Comparison of ENCODE assay signal across 21 mouse cellular contexts in genomic region chr10:69577729-69578061, GRCm38 (mm10).
DNase-seq lines count a peak whose midpoint lies in the region; TF ChIP-seq lines count a peak whose summit lies in the region.
"Had no signal": no experiment of that assay in that cellular context is flagged by ENCODE, and none has a peak within 500 bp of the region (broad histone marks: within the 10 kb centered on the region; RNA-seq: fewer than 3 reads in every experiment).

No protein-coding gene starts in this region.

- no peaks in the 10 kb centered on the region for H3K27me3 ChIP-seq in C2C12 (ENCODE audit: control insufficient read depth, insufficient read depth, insufficient read length)
- H3K27me3 ChIP-seq: hindbrain, embryonic 15.5 days; Patski had no signal

- no peaks in the 10 kb centered on the region for H3K36me3 ChIP-seq in C2C12 (ENCODE audit: control insufficient read depth, insufficient read depth)
- H3K36me3 ChIP-seq: embryonic facial prominence, embryonic 12.5 days; embryonic facial prominence, embryonic 15.5 days; heart, embryonic 13.5 days; hindbrain, embryonic 12.5 days; hindbrain, embryonic 15.5 days had no signal

- H3K27ac ChIP-seq in layer of hippocampus, adult 2 months: peak overlapping the region; percentile 78
- H3K27ac ChIP-seq: embryonic facial prominence, embryonic 12.5 days; embryonic facial prominence, embryonic 15.5 days; heart, embryonic 13.5 days; hindbrain, embryonic 12.5 days had no signal

- DNase-seq in layer of hippocampus, adult 2 months (ENCODE audit: low spot score in 2 of 2): no peak
- DNase-seq in layer of hippocampus, adult 9-11 months: no peak
- DNase-seq in NIH3T3 (ENCODE audit: low read depth): peak; percentile 57
- no peak for DNase-seq in frontal cortex, postnatal 25 days (ENCODE audit: low spot score in 2 of 2)
- no peak for DNase-seq in thymus, postnatal 10 days (ENCODE audit: low spot score in 2 of 2)
- DNase-seq: adrenal gland, postnatal 10 days; adrenal gland, postnatal 36 days; cerebellum, adult 11 months; cerebellum, adult 2 months; cerebellum, adult 9-11 months; cerebellum, postnatal 25 days; forebrain, postnatal 0 days; gastrocnemius, postnatal 25 days; heart, postnatal 14 days had no signal

- TF ChIP-seq CTCF in layer of hippocampus, adult 2 months (conservative IDR thresholded peaks at IDR 0.05): no peak
- no peak for TF ChIP-seq CTCF in C2C12 (IDR thresholded peaks at IDR 0.05; ENCODE audit: control insufficient read depth, insufficient read depth, insufficient read length)

- H3K79me2 ChIP-seq in C2C12 (ENCODE audit: control insufficient read depth, insufficient read depth): no peaks in the 10 kb centered on the region

- no peak overlapping the region for H3K4me3 ChIP-seq in layer of hippocampus, adult 2 months
- no peak overlapping the region for H3K4me3 ChIP-seq in C2C12 (ENCODE audit: insufficient read depth, poor library complexity, severe bottlenecking)
- H3K4me3 ChIP-seq: embryonic facial prominence, embryonic 12.5 days; embryonic facial prominence, embryonic 15.5 days; heart, embryonic 13.5 days; hindbrain, embryonic 12.5 days; hindbrain, embryonic 15.5 days had no signal

- no peak overlapping the region for H3ac ChIP-seq in C2C12 (ENCODE audit: control insufficient read depth, insufficient read length, low read depth)

- no peaks in the 10 kb centered on the region for H3K79me3 ChIP-seq in C2C12 (ENCODE audit: low read depth)

TF ChIP-seq in C2C12, 6 proteins besides CTCF, POLR2A, EP300 and RAD21:
- TF ChIP-seq CEBPB (IDR thresholded peaks at IDR 0.05; ENCODE audit: low read depth): peak; percentile 83
- TF ChIP-seq MYOD1 (IDR thresholded peaks at IDR 0.05; ENCODE audit: control insufficient read depth, insufficient read length, low read depth): no peak
